Mouse (Mus musculus) hematopoietic multipotent progenitor cell, adult 10-12 weeks (in vitro differentiated cells): ENCODE measurements around the gene Armh2. TPM values are rescaled to one million over a fixed set of nuclear protein-coding genes. Genes with fewer than 3 reads are reported as not detected.

ENCODE experiments used
- polyA plus RNA-seq: library from polyadenylated mRNA; stranded (reverse); fragments of >175 nt; gene quantifications from 2 replicates; pipeline ENCODE4 v1.2.3, GENCODE M21; 2012; ENCODE audit warnings: low replicate concordance

The Armh2 gene
- not detected in 2 replicates for polyA plus RNA-seq

GRCm38 (mm10) chr13:24741028-24741427 lies at the start of gene Armh2:
Gene Armh2 (plus strand): TSS chr13:24741232.

GRCm38 (mm10) chr13:24761403-24762227 lies 20.6 kb downstream of the Armh2 start, which contains the start of gene Gmnn:
Gene Gmnn (minus strand): TSS chr13:24761923.

Other genes starting within 250 kb of the Armh2 start
- 45.6 and 111 TPM in 2 replicates for gene Ripor2, start 159.0 kb upstream of the Armh2 start, polyA plus RNA-seq
- 0.56 and 3.2 TPM in 2 replicates for gene Gmnn, start 20.7 kb downstream of the Armh2 start, polyA plus RNA-seq
- 74.8 and 195 TPM in 2 replicates for gene BC005537, start 60.4 kb downstream of the Armh2 start, polyA plus RNA-seq
- gene Acot13, start 90.3 kb downstream of the Armh2 start, polyA plus RNA-seq: 23.5 and 41.8 TPM in 2 replicates
- 20.4 and 29.7 TPM in 2 replicates for gene Tdp2, start 90.4 kb downstream of the Armh2 start, polyA plus RNA-seq
- 0.02 TPM in 1 of 2 replicates, not detected in the other for gene D130043K22Rik, start 103.9 kb downstream of the Armh2 start, polyA plus RNA-seq
- gene Aldh5a1, start 196.4 kb downstream of the Armh2 start, polyA plus RNA-seq: 0.37 and 0.79 TPM in 2 replicates
- gene Gpld1, start 201.9 kb downstream of the Armh2 start, polyA plus RNA-seq: 0.04 TPM in 1 of 2 replicates, not detected in the other